Mouse (Mus musculus): Measurements from ENCODE around the gene Spata31d1b. TPM values are rescaled to one million over a fixed set of nuclear protein-coding genes. Genes with fewer than 3 reads are reported as not detected.

The Spata31d1b gene
- polyA plus RNA-seq, 1 experiment: 0.37 TPM

DNA sequence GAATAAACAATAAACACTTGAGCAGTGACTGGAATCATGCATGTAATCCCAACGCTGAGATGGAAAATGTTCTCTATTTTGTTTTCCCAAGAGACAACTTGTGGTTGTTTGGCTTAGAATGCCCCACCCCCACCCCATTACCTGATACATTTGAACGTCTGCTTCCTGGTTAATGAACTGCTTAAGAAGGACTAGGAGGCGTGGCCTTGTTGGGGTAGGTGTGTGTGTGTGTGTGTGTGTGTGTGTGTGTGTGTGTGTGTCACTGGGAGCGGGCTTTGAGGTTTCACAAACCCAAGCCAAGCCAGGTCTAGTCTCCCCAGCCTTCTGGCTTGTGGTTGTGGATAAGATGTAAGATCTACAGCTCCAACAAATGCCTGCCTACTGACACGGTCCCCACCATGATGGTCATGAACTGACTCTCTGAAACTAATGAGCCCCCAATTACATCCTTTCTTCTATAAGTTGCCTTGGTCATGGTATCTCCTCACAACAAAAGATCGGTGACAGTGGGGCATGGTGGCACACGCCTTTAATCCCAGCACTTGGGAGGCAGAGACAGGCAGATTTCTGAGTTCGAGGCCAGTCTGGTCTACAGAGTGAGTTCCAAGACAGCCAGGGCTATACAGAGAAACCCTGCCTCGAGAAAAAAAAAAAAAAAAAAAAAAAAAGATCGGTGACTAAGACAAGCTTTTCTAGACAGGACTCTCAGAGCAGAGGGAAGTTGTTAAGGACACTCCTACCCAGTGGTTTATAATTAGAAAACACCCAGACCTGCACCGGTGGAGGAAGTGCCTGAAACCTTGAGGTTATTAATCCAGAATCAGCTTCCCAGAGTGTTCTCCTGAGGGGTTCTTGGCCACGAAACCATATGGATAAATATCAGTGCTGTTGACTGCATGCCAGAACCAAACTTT, 35.5 kb upstream of the Spata31d1b start:
- H3K4me1 ChIP-seq (ENCODE audit: control insufficient read depth, insufficient read depth, low read length): peaks cover 4% of the 10 kb centered on the region
- H3K27me3 ChIP-seq (ENCODE audit: control insufficient read depth, insufficient read depth, low read length, poor library complexity, severe bottlenecking): no peaks in the 10 kb centered on the region
- TF ChIP-seq POLR2A (IDR thresholded peaks at IDR 0.05; ENCODE audit: insufficient read depth, low read length) (no peak), EP300 (IDR thresholded peaks at IDR 0.05; ENCODE audit: insufficient read depth, low read depth, low read length) (no peak)
- H3K9ac ChIP-seq (ENCODE audit: low read depth, poor library complexity, severe bottlenecking): no peak overlapping the region
- no peak overlapping the region for H3K4me3 ChIP-seq (ENCODE audit: low read depth, low read length)
- peaks cover 4% of the 10 kb centered on the region for H3K36me3 ChIP-seq (ENCODE audit: control insufficient read depth, insufficient read depth, low read length, poor library complexity, severe bottlenecking)
- H3K27ac ChIP-seq (ENCODE audit: insufficient read depth, low read length): no peak overlapping the region
- H3K9me3 ChIP-seq (replicated peaks; ENCODE audit: control insufficient read depth, insufficient read depth, low read length, poor library complexity, severe bottlenecking): no peaks in the 10 kb centered on the region

DNA sequence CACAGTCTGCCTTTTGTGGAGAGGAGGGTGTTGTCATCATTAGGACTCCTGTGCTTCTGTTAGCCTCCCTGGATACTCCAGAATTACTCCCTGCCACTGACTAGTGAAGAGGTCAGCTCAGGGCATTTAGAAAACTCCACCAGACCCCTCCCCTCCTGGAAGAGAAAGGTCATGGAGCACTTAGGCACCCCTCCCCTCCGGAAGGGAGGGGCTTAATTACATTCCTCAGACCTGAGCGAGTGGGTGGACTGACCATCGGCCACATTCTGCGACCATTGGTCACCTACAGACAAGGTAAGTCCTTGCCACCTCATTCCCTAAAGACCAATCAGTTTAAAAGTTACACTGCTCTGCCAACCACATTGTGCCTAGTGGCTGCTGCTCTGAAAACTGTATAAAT, 32.8 kb upstream of the Spata31d1b start:
- H3K4me3 ChIP-seq (ENCODE audit: low read depth, low read length): peak overlapping the region; percentile 36
- peak overlapping the region; percentile 69 for H3K27ac ChIP-seq (ENCODE audit: insufficient read depth, low read length)
- peaks cover 1% of the 10 kb centered on the region for H3K4me1 ChIP-seq (ENCODE audit: control insufficient read depth, insufficient read depth, low read length)
- 0 out of 2 replicates have a peak overlapping the region, but pooled peaks have one; percentile 48 for H3K9ac ChIP-seq (ENCODE audit: low read depth, poor library complexity, severe bottlenecking)
- no peaks in the 10 kb centered on the region for H3K27me3 ChIP-seq (ENCODE audit: control insufficient read depth, insufficient read depth, low read length, poor library complexity, severe bottlenecking)
- no peaks in the 10 kb centered on the region for H3K9me3 ChIP-seq (replicated peaks; ENCODE audit: control insufficient read depth, insufficient read depth, low read length, poor library complexity, severe bottlenecking)
- TF ChIP-seq POLR2A (IDR thresholded peaks at IDR 0.05; ENCODE audit: insufficient read depth, low read length) (no peak), EP300 (IDR thresholded peaks at IDR 0.05; ENCODE audit: insufficient read depth, low read depth, low read length) (0 out of 2 replicates have a peak, but pooled peaks have one; percentile 26), CTCF (IDR thresholded peaks at IDR 0.05; ENCODE audit: low read depth, low read length) (no peak)
- no peaks in the 10 kb centered on the region for H3K36me3 ChIP-seq (ENCODE audit: control insufficient read depth, insufficient read depth, low read length, poor library complexity, severe bottlenecking)

- Histone ChIP-seq H3K4me3 (ENCODE audit: low read depth, low read length) (peak overlapping the region; percentile 36; the same call in 1 of the 2 replicates), H3K27ac (ENCODE audit: insufficient read depth, low read length) (peak overlapping the region; percentile 52), H3K36me3 (ENCODE audit: control insufficient read depth, insufficient read depth, low read length, poor library complexity, severe bottlenecking) (no peaks in the 10 kb centered on the region), H3K9ac (ENCODE audit: low read depth, poor library complexity, severe bottlenecking) (peak overlapping the region; percentile 48; the same call in 1 of the 2 replicates), H3K27me3 (ENCODE audit: control insufficient read depth, insufficient read depth, low read length, poor library complexity, severe bottlenecking) (no peaks in the 10 kb centered on the region), H3K9me3 (replicated peaks; ENCODE audit: control insufficient read depth, insufficient read depth, low read length, poor library complexity, severe bottlenecking) (no peaks in the 10 kb centered on the region), H3K4me1 (ENCODE audit: control insufficient read depth, insufficient read depth, low read length) (peaks cover 1% of the 10 kb centered on the region)
- TF ChIP-seq POLR2A (IDR thresholded peaks at IDR 0.05; ENCODE audit: insufficient read depth, low read length) (no peak), CTCF (IDR thresholded peaks at IDR 0.05; ENCODE audit: low read depth, low read length) (no peak), EP300 (IDR thresholded peaks at IDR 0.05; ENCODE audit: insufficient read depth, low read depth, low read length) (no peak)
Observed at GRCm38 (mm10) chr13:59679908-59680307, 32.2 kb upstream of the Spata31d1b start.

GRCm38 (mm10) chr13:59682629-59683028, 29.5 kb upstream of the Spata31d1b start:
- TF ChIP-seq POLR2A (IDR thresholded peaks at IDR 0.05; ENCODE audit: insufficient read depth, low read length) (no peak), CTCF (IDR thresholded peaks at IDR 0.05; ENCODE audit: low read depth, low read length) (no peak), EP300 (IDR thresholded peaks at IDR 0.05; ENCODE audit: insufficient read depth, low read depth, low read length) (no peak)
- Histone ChIP-seq H3K36me3 (ENCODE audit: control insufficient read depth, insufficient read depth, low read length, poor library complexity, severe bottlenecking) (no peaks in the 10 kb centered on the region), H3K9ac (ENCODE audit: low read depth, poor library complexity, severe bottlenecking) (no peak overlapping the region), H3K4me1 (ENCODE audit: control insufficient read depth, insufficient read depth, low read length) (peaks cover 1% of the 10 kb centered on the region), H3K27me3 (ENCODE audit: control insufficient read depth, insufficient read depth, low read length, poor library complexity, severe bottlenecking) (no peaks in the 10 kb centered on the region), H3K27ac (ENCODE audit: insufficient read depth, low read length) (no peak overlapping the region), H3K4me3 (ENCODE audit: low read depth, low read length) (no peak overlapping the region), H3K9me3 (replicated peaks; ENCODE audit: control insufficient read depth, insufficient read depth, low read length, poor library complexity, severe bottlenecking) (no peaks in the 10 kb centered on the region)

- H3K9me3 ChIP-seq (replicated peaks; ENCODE audit: control insufficient read depth, insufficient read depth, low read length, poor library complexity, severe bottlenecking): no peaks in the 10 kb centered on the region
- H3K27ac ChIP-seq (ENCODE audit: insufficient read depth, low read length): peak overlapping the region; percentile 41
- H3K4me3 ChIP-seq (ENCODE audit: low read depth, low read length): no peak overlapping the region
- H3K27me3 ChIP-seq (ENCODE audit: control insufficient read depth, insufficient read depth, low read length, poor library complexity, severe bottlenecking): no peaks in the 10 kb centered on the region
- TF ChIP-seq CTCF (IDR thresholded peaks at IDR 0.05; ENCODE audit: low read depth, low read length) (no peak), EP300 (IDR thresholded peaks at IDR 0.05; ENCODE audit: insufficient read depth, low read depth, low read length) (no peak), POLR2A (IDR thresholded peaks at IDR 0.05; ENCODE audit: insufficient read depth, low read length) (no peak)
- H3K4me1 ChIP-seq (ENCODE audit: control insufficient read depth, insufficient read depth, low read length): no peaks in the 10 kb centered on the region
- no peaks in the 10 kb centered on the region for H3K36me3 ChIP-seq (ENCODE audit: control insufficient read depth, insufficient read depth, low read length, poor library complexity, severe bottlenecking)
- H3K9ac ChIP-seq (ENCODE audit: low read depth, poor library complexity, severe bottlenecking): no peak overlapping the region
Observed at GRCm38 (mm10) chr13:59685236-59685635, 26.8 kb upstream of the Spata31d1b start.

- Histone ChIP-seq H3K9ac (ENCODE audit: low read depth, poor library complexity, severe bottlenecking) (no peak overlapping the region), H3K36me3 (ENCODE audit: control insufficient read depth, insufficient read depth, low read length, poor library complexity, severe bottlenecking) (no peaks in the 10 kb centered on the region), H3K4me1 (ENCODE audit: control insufficient read depth, insufficient read depth, low read length) (no peaks in the 10 kb centered on the region), H3K9me3 (replicated peaks; ENCODE audit: control insufficient read depth, insufficient read depth, low read length, poor library complexity, severe bottlenecking) (no peaks in the 10 kb centered on the region), H3K27me3 (ENCODE audit: control insufficient read depth, insufficient read depth, low read length, poor library complexity, severe bottlenecking) (no peaks in the 10 kb centered on the region), H3K27ac (ENCODE audit: insufficient read depth, low read length) (no peak overlapping the region), H3K4me3 (ENCODE audit: low read depth, low read length) (no peak overlapping the region)
- TF ChIP-seq EP300 (IDR thresholded peaks at IDR 0.05; ENCODE audit: insufficient read depth, low read depth, low read length) (no peak), POLR2A (IDR thresholded peaks at IDR 0.05; ENCODE audit: insufficient read depth, low read length) (no peak), CTCF (IDR thresholded peaks at IDR 0.05; ENCODE audit: low read depth, low read length) (no peak)
Observed at GRCm38 (mm10) chr13:59688338-59688770, 23.7 kb upstream of the Spata31d1b start.
